Mouse (Mus musculus): Measurements from ENCODE around the gene Pcsk6.
"Not testable (repeated sequence)": the region's sequence is repeated elsewhere in the genome, so short reads cannot be mapped to it uniquely, and the experiment has no call there.

The Pcsk6 gene

DNA sequence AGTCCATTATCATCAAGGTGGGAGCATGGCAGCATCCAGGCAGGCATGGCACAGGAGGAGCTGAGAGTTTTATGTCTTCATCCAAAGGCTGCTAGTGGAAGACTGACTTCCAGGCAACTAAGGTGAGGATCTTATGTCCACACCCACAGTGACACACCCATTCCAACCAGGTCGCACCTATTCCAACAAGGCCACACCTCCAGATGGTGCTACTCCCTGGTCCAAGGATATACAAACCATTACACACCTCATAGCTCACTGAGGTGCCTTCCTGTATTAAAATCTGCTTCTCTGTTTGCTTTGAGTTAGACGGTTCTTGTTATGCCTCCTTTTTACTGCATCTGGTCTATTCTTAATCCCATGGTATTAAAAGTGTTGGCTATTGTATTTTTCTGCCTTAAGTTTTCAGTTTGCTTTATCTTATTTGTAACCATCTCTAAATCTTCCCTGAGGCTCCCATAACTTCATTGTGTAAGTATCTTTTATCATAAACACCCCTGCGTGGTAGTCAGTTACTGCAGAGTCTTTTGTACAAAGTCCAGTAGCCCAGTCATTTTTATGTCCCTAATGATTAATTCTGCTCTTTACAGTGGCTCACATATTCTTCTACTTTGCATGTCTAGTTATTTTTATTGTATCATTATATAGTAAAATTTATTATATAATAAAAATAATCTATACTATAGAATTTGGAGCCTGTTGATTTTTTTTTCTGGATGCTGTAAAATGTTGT lies 72.9 kb downstream of the Pcsk6 start:
- not testable (repeated sequence) for DNase-seq (ENCODE audit: inconsistent ontology term)

DNA sequence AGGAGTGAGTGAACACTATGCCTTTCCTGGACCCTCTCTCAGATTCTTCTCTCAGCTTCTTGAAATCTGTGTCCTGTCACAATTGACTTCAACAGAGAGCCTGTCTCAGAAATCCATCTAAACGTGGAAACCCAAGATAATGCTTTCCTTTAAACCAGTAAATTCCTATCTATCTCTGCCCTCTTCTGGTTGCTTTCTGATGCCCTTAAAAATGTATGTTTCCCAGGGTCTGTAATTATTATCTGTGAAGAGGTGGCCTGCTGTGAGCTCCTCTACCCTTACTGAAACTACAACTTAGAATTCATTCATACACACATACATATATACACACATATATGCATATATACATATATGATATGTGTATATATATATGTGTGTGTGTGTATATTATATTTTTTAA lies 73.7 kb downstream of the Pcsk6 start:
- no peak for DNase-seq (ENCODE audit: inconsistent ontology term)

DNA sequence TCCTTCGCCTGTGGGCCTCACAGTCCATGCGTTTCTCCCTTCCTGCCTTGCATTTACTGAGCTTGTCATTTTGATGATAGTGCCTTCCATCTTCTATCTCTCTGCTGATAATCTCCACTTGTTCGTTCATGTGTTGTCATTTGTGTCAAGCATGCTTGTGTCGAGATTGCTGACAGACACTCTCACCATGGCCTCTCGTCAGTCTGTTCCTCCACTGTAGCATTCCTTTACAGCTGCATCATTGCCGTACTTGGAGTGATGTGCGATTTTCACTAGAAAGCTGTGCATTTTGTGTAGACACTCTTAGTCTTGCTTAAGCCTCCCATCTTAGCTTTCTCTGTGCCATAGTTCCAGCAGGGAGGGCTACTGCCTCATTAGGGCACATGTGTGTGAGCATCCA lies 79.5 kb downstream of the Pcsk6 start:
- DNase-seq (ENCODE audit: inconsistent ontology term), result no peak

DNA sequence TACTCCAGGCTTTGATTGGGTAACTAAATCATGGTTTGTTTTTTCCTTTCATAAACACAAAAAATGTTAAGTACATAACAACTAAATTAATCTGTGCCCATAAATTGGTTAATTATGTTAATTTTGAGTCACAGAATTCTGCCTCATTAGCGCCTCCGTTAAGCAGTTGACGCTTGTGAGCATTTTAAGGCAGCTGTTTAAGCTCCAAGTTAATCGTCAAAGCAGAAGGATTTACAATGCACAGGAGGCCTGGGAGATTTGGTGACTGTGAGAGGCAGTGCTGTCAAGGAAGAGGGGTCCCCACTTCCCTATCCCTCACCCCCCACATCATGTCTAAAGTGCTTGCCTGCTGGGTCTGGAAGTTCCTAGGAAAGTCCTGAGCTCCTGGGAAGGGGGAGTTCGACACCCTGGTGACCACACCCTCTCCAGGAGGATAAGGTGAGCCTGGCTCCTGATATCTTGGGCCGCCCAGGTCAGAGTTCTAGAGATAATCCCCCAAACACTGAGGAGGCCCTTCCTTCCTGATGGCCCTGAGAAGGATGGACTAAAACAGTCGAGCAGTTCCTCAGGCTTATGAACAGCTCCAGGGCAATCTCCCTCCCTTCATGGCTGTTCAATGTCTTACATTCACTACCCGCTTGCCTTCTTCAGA lies 83.9 kb downstream of the Pcsk6 start:
- DNase-seq (ENCODE audit: inconsistent ontology term), result no peak

DNA sequence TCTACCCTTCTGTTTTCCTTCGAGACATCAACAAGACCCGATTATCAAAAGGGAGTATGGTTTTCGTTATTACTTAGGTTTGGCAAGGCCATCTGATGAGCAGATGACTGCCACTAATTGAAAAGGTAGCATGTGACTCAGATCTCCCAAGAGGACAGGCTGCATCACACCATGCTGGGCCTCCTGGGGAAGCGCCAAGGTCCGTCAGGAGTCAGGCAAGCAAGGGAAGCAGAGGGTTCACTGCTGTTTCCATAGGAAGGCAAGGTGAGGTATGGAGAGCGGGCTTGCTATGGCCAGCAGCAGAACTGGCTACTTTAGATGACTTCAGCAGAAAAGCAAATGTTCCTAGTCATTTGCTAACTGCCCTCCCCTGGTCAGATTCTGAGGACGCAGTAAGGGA lies 84.9 kb downstream of the Pcsk6 start:
- no peak for DNase-seq (ENCODE audit: inconsistent ontology term)

DNA sequence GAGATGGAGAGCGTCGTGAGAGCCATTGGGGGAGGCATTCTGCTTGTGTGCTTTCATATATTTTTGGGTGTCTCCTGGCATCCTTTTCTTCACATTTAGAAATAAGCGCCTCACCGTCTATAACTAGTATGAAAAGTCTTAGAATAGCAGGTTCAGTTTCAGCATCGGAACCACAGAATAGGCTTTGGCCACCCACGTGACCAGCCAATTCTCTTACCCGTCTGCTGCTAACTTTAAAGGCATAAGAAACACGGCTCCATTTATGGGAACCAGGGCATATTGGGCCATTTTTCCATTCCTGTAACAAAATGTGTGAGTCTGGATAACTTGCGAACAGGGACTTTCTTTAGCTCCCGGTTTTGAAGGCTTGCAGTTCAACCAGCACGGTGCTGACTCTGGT lies 87.4 kb downstream of the Pcsk6 start:
- no peak for DNase-seq (ENCODE audit: inconsistent ontology term)

DNA sequence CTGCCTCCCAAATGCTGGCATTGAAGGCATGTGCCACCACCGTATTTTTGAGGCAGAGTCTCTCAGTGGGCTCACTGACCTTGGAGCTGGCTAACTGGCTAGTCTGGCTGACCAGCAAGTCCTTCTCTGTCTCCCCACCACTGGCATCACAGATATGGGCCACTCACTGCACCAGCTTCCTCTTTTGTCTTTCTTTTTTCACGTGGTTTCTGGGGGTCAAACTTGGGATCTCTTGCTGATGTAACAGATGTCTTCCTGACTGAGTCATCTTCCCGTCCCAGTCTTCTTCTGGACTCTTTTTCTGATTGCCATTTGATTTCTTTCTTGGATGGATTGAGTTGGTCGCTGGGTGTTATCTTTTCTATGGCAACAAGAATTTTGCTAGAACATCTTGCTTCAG lies 93.0 kb downstream of the Pcsk6 start:
- DNase-seq (ENCODE audit: inconsistent ontology term), result peak; percentile 13

DNA sequence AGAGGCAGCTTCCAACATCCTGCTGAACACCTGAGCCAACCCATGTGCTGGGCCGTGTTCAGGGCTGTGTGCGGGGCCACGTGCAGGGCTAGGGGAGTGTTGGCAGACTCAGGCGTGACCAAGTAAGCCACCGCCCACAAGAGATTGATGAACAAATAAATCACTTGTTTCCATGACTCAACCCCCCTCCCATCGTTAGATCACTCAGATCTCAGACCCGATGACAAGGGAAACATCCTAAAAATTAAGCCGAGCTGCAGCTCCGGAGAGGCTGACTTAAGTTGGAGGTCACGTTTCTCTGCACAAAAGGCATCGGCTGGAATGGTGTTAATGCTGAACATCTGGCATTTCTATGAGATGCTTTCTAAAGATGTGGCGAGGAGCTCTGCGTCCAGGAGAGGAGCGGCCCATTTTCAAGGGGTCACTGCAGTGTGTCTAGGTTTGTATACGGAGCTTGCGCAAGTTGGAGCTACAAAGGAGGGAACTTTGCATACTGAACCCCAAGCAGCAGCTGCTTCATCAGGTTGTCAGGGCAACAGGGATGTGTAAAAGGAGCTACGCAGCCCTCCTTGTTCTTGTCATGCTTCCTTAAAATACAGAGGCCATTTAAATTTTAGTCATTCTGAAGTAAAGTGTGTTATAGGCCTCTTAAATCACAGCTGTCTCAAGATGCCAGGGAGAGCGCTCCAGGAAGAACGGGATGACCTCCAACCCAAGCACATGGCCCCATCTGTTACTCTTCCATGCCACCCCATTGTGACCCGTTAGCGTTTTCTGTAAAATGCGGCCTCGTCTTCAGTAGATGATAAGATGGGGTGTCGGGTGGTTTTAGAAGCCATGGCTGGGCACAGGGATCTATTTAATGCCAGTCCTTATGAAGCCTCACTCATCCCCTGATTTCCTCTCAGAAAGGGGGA lies 94.0 kb downstream of the Pcsk6 start:
- no peak for DNase-seq (ENCODE audit: inconsistent ontology term)

DNA sequence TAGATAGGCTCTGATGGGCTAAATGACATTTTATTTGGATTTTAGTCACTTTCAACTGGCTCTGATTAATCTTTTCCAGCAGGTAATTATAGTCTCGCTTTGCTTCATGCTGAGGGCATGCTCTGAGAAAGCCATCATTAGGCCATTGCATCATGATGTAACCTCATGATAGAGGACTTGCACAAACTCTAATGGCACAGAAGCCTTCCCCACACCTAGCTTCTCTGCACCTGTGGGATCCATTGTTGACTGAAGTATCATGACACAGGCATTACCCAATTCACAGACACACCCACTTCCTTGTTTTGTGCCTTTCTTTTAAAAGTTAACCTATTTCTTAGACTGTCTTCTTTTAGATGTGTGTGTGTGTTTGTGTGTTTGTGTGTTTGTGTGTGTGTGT lies 95.7 kb downstream of the Pcsk6 start:
- DNase-seq (ENCODE audit: inconsistent ontology term), result no peak

DNA sequence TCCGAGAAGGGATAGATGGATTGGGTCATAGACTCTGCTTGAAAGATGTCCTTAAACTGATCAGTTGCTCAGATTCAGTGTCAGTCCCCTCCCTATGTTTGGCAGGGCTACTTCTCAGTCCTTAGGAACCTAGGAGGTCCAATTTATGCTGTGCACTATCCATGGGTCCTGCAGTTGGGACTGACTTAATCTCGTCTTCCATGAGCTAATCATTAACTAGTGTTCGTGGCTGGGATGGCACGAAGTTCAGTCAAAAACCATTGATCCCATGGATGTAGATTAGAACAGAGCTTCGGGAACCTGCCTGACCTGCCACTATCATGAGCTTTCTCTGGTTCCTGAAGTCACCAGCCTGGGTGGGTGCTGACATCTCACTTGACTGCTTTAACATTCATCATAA lies 96.6 kb downstream of the Pcsk6 start:
- no peak for DNase-seq (ENCODE audit: inconsistent ontology term)

DNA sequence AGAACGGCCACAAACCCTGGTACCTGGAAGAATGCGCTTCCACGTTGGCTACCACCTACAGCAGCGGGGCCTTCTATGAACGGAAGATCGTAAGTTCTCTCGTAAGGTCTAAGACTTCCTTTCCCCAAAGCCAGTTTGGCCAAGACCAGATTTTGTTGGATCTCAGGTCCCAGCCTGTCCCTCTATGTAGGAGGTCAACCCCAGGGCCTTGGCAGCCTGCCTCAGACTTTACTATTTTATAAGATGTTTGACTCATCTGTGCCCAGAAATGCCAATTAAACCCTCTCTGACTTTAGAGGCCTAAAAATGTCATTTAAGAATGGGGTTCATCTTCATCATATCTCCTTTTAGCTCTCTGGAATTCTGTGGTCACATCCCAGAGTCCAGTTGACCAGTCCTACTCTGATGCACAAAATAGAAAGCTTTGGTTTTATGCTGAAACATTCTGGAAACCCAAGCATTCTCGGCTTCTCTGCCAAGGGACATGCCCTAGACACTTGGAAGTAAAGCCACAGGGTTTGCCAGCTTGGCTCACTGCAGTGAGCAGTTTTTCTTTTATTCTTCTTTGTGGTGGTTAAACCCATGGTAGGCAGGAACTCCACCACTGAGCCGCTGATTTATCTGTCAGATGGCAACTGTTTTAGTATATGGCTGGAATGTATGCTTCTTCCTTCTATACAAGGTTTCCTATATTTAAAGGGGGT lies 97.8 kb downstream of the Pcsk6 start:
- DNase-seq (ENCODE audit: inconsistent ontology term), result peak; percentile 87

DNA sequence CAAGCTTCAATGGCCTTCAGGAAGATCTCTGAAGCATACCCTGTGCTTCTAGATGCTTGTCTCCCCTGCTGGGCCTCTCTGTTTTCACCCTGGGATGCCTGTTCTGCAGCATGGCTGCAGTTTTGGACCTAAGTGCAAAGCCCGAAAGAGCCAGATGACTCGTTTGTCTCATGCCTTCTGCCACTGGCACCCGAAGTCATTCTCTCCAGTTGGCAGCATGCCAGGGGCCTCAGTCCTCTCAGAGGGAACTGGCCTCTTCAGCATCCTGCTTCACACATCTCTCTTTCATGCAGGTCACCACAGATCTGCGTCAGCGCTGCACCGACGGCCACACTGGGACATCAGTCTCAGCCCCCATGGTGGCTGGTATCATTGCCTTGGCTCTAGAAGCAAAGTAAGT lies 101.1 kb downstream of the Pcsk6 start:
- no peak for DNase-seq (ENCODE audit: inconsistent ontology term)

DNA sequence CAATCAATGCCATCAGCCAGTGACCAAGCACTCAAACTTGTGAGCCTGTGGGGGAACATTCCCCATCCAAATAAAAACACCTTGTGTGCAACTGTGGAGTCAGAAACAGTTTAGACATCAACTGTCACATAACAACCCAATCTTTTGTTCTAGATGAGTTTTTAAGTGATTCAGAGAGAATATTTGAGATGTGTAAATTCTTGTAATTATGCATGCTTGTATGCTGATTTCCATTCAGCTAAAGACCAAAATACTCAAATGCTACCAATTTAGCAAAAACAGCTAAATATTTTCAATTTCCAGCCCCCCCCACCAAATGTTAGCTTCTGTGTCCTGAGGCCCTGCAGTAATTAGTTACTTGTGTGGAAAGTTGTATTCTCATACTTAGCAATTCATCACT lies 102.9 kb downstream of the Pcsk6 start:
- peak; percentile 65 for DNase-seq (ENCODE audit: inconsistent ontology term)

DNA sequence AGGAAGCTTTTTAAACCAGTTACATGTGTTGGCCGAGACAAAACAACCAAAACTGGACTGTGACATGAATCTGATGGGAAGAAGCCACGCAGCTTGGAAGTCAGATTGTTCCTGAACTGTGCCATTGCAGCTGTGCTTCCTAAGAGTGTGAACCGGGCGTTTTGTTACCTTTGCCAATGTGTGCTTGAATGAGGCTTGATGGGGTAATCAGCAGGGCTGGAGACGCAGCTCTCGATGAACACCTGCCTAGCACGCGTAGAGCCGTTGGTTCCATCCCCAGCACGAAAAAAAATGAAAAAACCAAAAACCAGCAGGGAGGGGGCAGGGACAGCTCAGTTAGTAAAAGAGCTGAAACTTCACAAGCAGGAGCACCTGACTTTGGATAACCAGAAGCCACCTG lies 109.8 kb downstream of the Pcsk6 start:
- no peak for DNase-seq (ENCODE audit: inconsistent ontology term)

DNA sequence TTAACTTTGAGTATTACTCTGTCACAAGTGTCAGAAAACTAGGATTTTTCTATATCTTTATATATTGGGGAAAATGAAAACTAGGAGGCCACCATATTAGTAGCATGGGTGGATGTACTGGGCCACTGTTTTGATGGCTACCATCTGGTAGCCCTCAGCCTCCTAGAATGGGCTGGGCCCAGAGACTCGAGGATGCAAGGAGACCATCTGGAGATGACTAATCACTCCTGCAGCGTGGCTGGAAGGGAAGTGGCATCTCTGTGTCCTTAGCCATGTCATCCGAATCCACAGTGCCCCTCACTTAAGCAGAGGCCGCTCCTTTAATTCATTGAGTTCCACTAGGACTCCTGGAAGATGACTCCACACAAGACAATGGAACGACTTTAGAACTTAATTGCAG lies 115.8 kb downstream of the Pcsk6 start:
- no peak for DNase-seq (ENCODE audit: inconsistent ontology term)

DNA sequence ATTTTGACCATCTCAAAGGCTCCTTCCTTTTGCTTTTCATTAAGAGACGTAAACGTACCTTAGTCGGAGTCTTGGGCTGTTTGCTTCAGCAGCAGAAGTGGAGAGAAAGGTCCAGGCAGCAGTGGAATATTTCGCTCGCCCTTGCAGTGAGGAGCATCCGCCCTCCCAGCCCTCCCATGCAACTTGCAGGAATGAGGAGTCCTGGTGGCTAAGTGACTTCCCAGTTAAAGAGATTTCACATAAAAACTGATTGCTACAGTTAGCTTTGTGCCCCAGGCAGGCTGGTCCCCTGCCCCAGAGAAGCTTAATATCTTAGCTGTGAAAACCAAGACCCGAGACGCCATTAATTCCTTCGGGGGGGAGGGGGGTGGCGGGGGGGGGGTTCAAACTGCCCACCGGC lies 116.4 kb downstream of the Pcsk6 start:
- no peak for DNase-seq (ENCODE audit: inconsistent ontology term)

DNA sequence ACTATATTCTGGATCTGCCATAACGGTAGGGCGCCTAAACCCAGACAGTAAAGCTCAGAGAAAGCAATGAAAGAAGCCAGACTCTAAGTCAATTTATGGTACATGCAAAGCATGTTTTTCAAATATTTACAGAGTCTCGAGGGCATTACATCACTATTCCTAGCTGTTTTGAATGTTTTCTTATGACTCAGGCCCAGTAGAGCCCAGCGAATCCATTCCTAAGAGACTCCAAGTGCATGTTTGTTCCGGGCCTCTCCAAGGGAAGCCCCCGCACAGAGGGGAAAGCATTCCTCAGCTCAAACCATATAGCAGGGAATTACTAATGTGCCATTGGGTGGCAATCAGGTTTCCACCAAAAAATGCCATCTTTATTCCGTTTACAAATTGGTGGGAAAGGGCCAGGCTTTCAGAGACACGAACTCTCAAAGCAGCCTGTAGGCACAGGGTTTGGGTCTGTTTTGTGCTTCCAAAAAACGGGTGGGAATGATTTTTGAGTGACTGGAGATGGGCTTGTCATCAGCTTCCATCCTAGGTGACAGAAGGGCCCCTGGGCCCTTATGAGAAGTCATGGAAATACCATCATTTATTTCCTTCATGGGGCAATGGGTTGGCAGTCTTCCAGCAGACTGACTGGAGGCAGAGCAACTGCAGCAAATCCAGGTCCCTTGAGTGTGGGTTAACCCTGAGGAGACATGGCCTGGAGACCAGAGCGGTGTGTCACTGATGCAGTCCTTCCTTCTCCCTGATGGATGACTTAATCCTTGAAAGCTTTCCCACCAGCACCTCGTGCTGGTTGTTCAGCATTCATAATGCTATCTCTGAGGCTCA lies 117.7 kb downstream of the Pcsk6 start:
- DNase-seq (ENCODE audit: inconsistent ontology term), result no peak

DNA sequence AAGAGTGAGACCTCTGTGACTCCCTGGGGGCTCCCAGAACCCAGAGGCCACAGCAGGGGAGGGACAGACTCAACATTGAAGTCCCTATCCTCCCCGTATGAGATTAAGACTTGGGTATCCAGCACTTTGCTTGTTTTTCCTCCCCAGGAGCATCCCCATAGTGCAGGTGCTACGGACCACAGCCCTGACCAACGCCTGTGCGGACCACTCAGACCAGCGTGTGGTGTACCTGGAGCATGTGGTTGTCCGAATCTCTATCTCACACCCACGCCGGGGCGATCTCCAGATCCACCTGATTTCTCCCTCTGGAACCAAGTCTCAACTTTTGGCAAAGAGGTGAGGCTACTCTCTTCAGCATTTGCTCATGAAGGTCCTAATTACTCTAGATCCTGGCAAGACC lies 118.5 kb downstream of the Pcsk6 start:
- DNase-seq (ENCODE audit: inconsistent ontology term), result no peak

DNA sequence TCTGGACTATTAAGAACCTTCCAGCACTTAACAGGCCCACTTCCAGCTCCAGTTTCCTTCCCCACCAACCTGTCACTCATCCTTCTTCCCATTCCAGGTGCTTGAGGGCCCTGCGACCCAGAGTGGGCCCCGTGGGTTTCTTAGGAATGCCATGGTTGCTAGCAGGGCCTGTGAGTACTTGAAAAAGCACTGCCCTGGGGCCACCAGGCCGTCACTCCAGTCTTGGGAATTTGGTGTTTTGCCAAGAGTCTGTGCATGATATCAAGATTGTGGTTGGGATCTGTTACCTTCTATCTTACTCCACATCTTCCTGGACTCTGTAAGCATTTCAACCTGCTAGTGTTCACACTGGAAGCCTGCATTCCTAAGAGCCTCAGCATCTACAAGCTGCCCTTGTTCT lies 120.5 kb downstream of the Pcsk6 start:
- DNase-seq (ENCODE audit: inconsistent ontology term), result peak; percentile 50

DNA sequence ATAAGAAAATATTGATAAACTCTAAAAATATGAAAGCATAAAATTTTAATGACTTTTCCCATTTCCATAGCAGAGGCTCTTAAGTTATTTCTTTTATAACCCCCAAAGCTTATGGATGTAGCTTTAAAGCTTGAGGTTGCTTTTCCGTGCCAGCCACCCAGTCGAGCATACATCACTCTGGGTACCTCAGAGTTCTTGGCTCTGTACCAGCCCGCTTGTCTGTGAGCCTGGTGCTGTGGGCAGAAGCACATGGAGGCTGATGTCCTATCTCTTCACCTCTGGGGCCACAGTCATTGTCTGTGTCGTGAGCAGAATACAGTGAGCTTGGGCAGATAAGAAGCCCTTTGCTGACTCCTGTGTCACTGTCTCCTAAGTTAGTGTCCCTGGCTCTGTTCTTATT lies 126.7 kb downstream of the Pcsk6 start:
- DNase-seq (ENCODE audit: inconsistent ontology term), result no peak

DNA sequence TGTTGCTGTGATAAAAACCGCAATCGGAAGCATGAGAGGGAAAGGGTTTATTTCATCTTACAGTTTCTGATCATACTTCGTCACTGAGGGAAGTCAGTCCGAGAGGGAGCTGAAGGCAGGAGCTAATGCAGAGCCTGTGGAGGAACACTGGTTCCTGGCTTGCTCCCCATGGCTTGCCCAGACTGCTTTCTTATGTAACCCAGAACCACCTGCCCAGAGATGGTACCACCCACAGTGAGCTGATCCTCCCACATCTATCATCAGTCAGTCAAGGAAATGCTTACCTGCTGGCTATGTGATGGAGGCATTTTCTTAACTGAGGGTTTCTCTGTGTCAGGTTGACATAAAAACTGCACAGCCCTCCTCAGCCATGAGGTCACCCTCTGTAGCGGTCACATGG lies 127.2 kb downstream of the Pcsk6 start:
- no peak for DNase-seq (ENCODE audit: inconsistent ontology term)

All from Muller cell, postnatal 12 days (primary cell).